Mouse (Mus musculus) duodenum, adult 2 months (tissue): ENCODE measurements around the gene Zfp697. TPM values are rescaled to one million over a fixed set of nuclear protein-coding genes. Genes with fewer than 3 reads are reported as not detected.

Experiments used
- polyA plus RNA-seq: library from polyadenylated mRNA; depleted of rRNA; stranded (reverse); fragments of >200 nt; gene quantifications from 2 replicates; pipeline ENCODE4 v1.2.3, GENCODE M21; 2012; ENCODE audit warnings: low replicate concordance; rRNA removed

Gene Zfp697
- 0.33 and 0.84 TPM in 2 replicates for polyA plus RNA-seq

GRCm38 (mm10) chr3:98382246-98382939 lies at the start of gene Zfp697:
TSS of gene Zfp697 (plus strand) at chr3:98382461.

GRCm38 (mm10) chr3:98339706-98340109 lies 42.6 kb upstream of the Zfp697 start, which contains the start of gene Phgdh:
TSS of gene Phgdh (minus strand) at chr3:98339990.

GRCm38 (mm10) chr3:98457026-98457425 lies 74.8 kb downstream of the Zfp697 start, which contains the start of gene Gm4450:
TSS of gene Gm4450 (minus strand) at chr3:98457126.

GRCm38 (mm10) chr3:98510414-98510813 lies 128.2 kb downstream of the Zfp697 start, which contains the start of gene Hsd3b4:
TSS of gene Hsd3b4 (minus strand) at chr3:98510514.

GRCm38 (mm10) chr3:98588707-98589106 lies 206.4 kb downstream of the Zfp697 start, which contains the start of gene Gm10681:
TSS of gene Gm10681 (minus strand) at chr3:98588807.

GRCm38 (mm10) chr3:98630152-98630551 lies 247.9 kb downstream of the Zfp697 start, which contains the start of gene Hsd3b5:
TSS of gene Hsd3b5 (minus strand) at chr3:98630252.

GRCm38 (mm10) chr3:98724376-98724775 lies 342.1 kb downstream of the Zfp697 start, which contains the start of gene Hsd3b2:
TSS of gene Hsd3b2 (minus strand) at chr3:98724543.

Other genes with a start within 250 kb of the Zfp697 start
- not detected in 2 replicates for gene Adam30, start 221.8 kb upstream of the Zfp697 start, polyA plus RNA-seq
- 47.7 and 57.8 TPM in 2 replicates for gene Reg4, start 160.3 kb upstream of the Zfp697 start, polyA plus RNA-seq
- 3.2 and 33.1 TPM in 2 replicates for gene Hmgcs2, start 102.0 kb upstream of the Zfp697 start, polyA plus RNA-seq
- gene Phgdh, start 42.5 kb upstream of the Zfp697 start, polyA plus RNA-seq, result 22.3 and 29.8 TPM in 2 replicates
- not detected in 2 replicates for gene Gm4450, start 74.7 kb downstream of the Zfp697 start, polyA plus RNA-seq
- not detected in 2 replicates for gene Hsd3b4, start 128.1 kb downstream of the Zfp697 start, polyA plus RNA-seq
- gene Gm10681, start 206.3 kb downstream of the Zfp697 start, polyA plus RNA-seq, result not detected in 2 replicates
- gene Hsd3b5, start 247.8 kb downstream of the Zfp697 start, polyA plus RNA-seq, result not detected in 2 replicates